Mouse (Mus musculus): Measurements from ENCODE around the gene Xpot. TPM values are rescaled to one million over a fixed set of nuclear protein-coding genes. Genes with fewer than 3 reads are reported as not detected.

Gene Xpot
- polyA plus RNA-seq, 1 experiment, result not detected

- H3K4me3 ChIP-seq (ENCODE audit: insufficient read depth, low read depth, low read length), result peak within 1 kb of the TSS; percentile 67
- peak within 1 kb of the TSS; percentile 13; the same call in 1 of the 2 replicates for H3K27ac ChIP-seq (ENCODE audit: insufficient read depth, low read depth, low read length)
- WGBS, result under 1% methylated on average over 55 of the region's 58 CpGs
- peaks cover 8% of the 10 kb centered on the region for H3K4me1 ChIP-seq (ENCODE audit: control insufficient read depth, insufficient read depth, low read length)
- no peak for TF ChIP-seq CTCF (IDR thresholded peaks at IDR 0.05; ENCODE audit: insufficient read depth, low read depth, low read length)
- peak; percentile 56; the same call in 1 of the 2 replicates for TF ChIP-seq POLR2A (IDR thresholded peaks at IDR 0.05; ENCODE audit: insufficient read depth, low read depth, low read length)
Measured at GRCm38 (mm10) chr10:121586675-121587370, 39.3 kb downstream of the Xpot start, which contains the start of gene Tbk1. Gene Tbk1 (minus strand): TSS chr10:121586787.

- no peak overlapping the region for H3K27ac ChIP-seq (ENCODE audit: insufficient read depth, low read depth, low read length)
- H3K4me1 ChIP-seq (ENCODE audit: control insufficient read depth, insufficient read depth, low read length), result peaks cover 12% of the 10 kb centered on the region
- peak overlapping the region; percentile 67 for H3K4me3 ChIP-seq (ENCODE audit: insufficient read depth, low read depth, low read length)
- TF ChIP-seq POLR2A (IDR thresholded peaks at IDR 0.05; ENCODE audit: insufficient read depth, low read depth, low read length) (no peak), CTCF (IDR thresholded peaks at IDR 0.05; ENCODE audit: insufficient read depth, low read depth, low read length) (no peak)
- WGBS, result 3% methylated on average over 48 of the region's 48 CpGs
Measured at GRCm38 (mm10) chr10:121585791-121586642, 40.1 kb downstream of the Xpot start.

- H3K4me3 ChIP-seq (ENCODE audit: insufficient read depth, low read depth, low read length), result no peak overlapping the region
- peaks cover 12% of the 10 kb centered on the region for H3K4me1 ChIP-seq (ENCODE audit: control insufficient read depth, insufficient read depth, low read length)
- H3K27ac ChIP-seq (ENCODE audit: insufficient read depth, low read depth, low read length), result no peak overlapping the region
- 77% methylated on average over 20 of the region's 20 CpGs for WGBS
- no peak for TF ChIP-seq POLR2A (IDR thresholded peaks at IDR 0.05; ENCODE audit: insufficient read depth, low read depth, low read length)
- no peak for TF ChIP-seq CTCF (IDR thresholded peaks at IDR 0.05; ENCODE audit: insufficient read depth, low read depth, low read length)
Measured at GRCm38 (mm10) chr10:121585056-121585790, 40.9 kb downstream of the Xpot start.

DNA sequence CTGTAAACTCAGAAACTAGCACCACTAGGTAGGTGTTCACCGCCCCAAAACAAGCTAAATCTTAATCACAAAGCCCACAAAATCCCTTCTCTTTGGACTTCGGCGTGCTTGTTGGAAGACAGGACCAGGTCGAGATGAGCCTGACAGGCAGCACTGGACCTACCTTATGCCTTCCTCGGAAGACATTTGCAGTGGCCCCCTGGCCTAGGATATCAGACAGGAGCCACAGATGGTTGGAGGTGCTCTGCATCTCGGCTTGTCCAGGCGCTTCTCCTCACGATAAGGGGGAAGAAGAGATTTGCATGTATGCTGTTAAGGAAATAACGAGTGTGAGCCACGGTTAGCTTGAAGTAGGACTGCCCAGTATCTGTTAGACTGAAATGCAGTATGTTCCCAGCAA is 42.1 kb downstream of the Xpot start:
- Histone ChIP-seq H3K4me3 (ENCODE audit: insufficient read depth, low read depth, low read length) (no peak overlapping the region), H3K4me1 (ENCODE audit: control insufficient read depth, insufficient read depth, low read length) (peaks cover 12% of the 10 kb centered on the region), H3K27ac (ENCODE audit: insufficient read depth, low read depth, low read length) (no peak overlapping the region)
- TF ChIP-seq POLR2A (IDR thresholded peaks at IDR 0.05; ENCODE audit: insufficient read depth, low read depth, low read length) (no peak), CTCF (IDR thresholded peaks at IDR 0.05; ENCODE audit: insufficient read depth, low read depth, low read length) (no peak)
- 92% methylated on average over 10 of the region's 10 CpGs for WGBS

DNA sequence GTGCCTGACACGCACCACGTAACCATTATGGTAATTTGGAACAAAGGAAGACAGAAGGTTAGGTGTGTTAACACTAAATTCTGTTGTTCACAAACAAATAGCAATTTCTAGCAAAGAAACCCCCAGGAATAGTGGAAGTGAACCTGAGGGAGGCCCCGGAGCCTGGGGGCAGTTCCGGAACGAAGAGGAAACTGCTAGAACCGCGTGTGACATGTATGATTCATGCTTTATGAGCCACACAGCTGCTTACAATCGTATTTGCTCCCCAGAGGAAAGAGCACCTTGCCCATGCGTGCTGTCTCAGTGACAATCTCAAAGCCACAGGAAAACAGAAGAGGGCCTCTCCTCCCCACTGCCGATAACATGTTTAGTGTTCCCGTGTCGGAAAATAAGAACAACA is 43.1 kb downstream of the Xpot start:
- TF ChIP-seq POLR2A (IDR thresholded peaks at IDR 0.05; ENCODE audit: insufficient read depth, low read depth, low read length) (no peak), CTCF (IDR thresholded peaks at IDR 0.05; ENCODE audit: insufficient read depth, low read depth, low read length) (no peak)
- Histone ChIP-seq H3K4me1 (ENCODE audit: control insufficient read depth, insufficient read depth, low read length) (peaks cover 12% of the 10 kb centered on the region), H3K27ac (ENCODE audit: insufficient read depth, low read depth, low read length) (no peak overlapping the region), H3K4me3 (ENCODE audit: insufficient read depth, low read depth, low read length) (no peak overlapping the region)
- WGBS, result 90% methylated on average over 12 of the region's 12 CpGs

GRCm38 (mm10) chr10:121582287-121582686 is 43.8 kb downstream of the Xpot start:
- H3K27ac ChIP-seq (ENCODE audit: insufficient read depth, low read depth, low read length), result no peak overlapping the region
- TF ChIP-seq CTCF (IDR thresholded peaks at IDR 0.05; ENCODE audit: insufficient read depth, low read depth, low read length) (no peak), POLR2A (IDR thresholded peaks at IDR 0.05; ENCODE audit: insufficient read depth, low read depth, low read length) (no peak)
- WGBS, result 94% methylated on average over 8 of the region's 8 CpGs
- peaks cover 12% of the 10 kb centered on the region for H3K4me1 ChIP-seq (ENCODE audit: control insufficient read depth, insufficient read depth, low read length)
- no peak overlapping the region for H3K4me3 ChIP-seq (ENCODE audit: insufficient read depth, low read depth, low read length)

GRCm38 (mm10) chr10:121581405-121581804 is 44.7 kb downstream of the Xpot start:
- WGBS, result 76% methylated on average over 6 of the region's 6 CpGs

GRCm38 (mm10) chr10:121580381-121580780 is 45.8 kb downstream of the Xpot start:
- WGBS, result 97% methylated on average over 5 of the region's 5 CpGs
- TF ChIP-seq POLR2A (IDR thresholded peaks at IDR 0.05; ENCODE audit: insufficient read depth, low read depth, low read length) (no peak), CTCF (IDR thresholded peaks at IDR 0.05; ENCODE audit: insufficient read depth, low read depth, low read length) (no peak)
- Histone ChIP-seq H3K4me1 (ENCODE audit: control insufficient read depth, insufficient read depth, low read length) (peaks cover 12% of the 10 kb centered on the region), H3K4me3 (ENCODE audit: insufficient read depth, low read depth, low read length) (no peak overlapping the region), H3K27ac (ENCODE audit: insufficient read depth, low read depth, low read length) (no peak overlapping the region)

More at GRCm38 (mm10) chr10:121581405-121581804, 44.7 kb downstream of the Xpot start:
- TF ChIP-seq CTCF (IDR thresholded peaks at IDR 0.05; ENCODE audit: insufficient read depth, low read depth, low read length), result no peak
- TF ChIP-seq POLR2A (IDR thresholded peaks at IDR 0.05; ENCODE audit: insufficient read depth, low read depth, low read length), result no peak
- Histone ChIP-seq H3K27ac (ENCODE audit: insufficient read depth, low read depth, low read length) (no peak overlapping the region), H3K4me3 (ENCODE audit: insufficient read depth, low read depth, low read length) (no peak overlapping the region), H3K4me1 (ENCODE audit: control insufficient read depth, insufficient read depth, low read length) (peaks cover 12% of the 10 kb centered on the region)
